Mouse (Mus musculus): ENCODE results near the gene Ptprk. TPM values are rescaled to one million over a fixed set of nuclear protein-coding genes. Genes with fewer than 3 reads are reported as not detected.

Gene Ptprk
- total RNA-seq, 1 experiment from 2014 or later = not detected

DNA sequence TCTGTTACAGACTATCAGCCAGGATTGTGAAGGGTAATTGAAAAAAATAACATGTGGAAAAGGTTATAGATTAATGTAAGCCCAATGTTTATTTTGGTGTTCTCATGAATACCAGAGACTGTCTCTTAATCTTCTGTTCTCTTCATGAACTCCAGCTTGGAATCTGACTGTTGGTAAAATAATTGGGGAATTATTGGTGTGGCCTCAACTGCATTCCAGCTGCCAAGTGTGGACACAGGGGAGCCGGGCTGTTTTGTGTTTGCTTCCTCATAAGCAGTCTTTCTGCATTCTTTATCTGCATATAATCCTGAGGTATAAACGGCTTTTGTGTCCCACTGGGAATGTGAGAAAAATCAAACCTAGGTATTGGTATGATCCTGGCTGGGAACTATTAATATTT is 29.3 kb downstream of the Ptprk start:
- ATAC-seq (replicated peaks; ENCODE audit: insufficient number of reproducible peaks, low FRiP score, low TSS enrichment, poor library complexity, severe bottlenecking) = no peak

DNA sequence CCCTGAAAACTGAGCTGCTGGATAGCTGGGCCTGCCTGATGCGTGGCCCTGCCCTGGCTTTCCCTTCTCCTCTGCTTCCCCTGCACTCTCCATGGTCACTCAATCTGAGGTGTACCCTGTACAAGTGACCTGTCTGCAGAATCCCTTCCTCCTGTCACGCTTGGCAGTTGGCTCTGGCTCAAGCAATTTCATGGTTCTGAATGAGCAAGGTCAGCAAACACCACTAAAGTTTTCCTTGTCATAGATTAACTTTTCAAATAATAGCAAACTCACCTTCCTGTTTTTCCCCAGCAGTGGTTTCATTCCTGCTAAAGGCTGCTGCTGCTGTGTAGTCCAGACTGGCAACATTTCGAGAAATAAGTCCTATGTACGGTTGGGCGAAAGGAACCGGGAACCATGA is 30.6 kb downstream of the Ptprk start:
- ATAC-seq (replicated peaks; ENCODE audit: insufficient number of reproducible peaks, low FRiP score, low TSS enrichment, poor library complexity, severe bottlenecking) = no peak

DNA sequence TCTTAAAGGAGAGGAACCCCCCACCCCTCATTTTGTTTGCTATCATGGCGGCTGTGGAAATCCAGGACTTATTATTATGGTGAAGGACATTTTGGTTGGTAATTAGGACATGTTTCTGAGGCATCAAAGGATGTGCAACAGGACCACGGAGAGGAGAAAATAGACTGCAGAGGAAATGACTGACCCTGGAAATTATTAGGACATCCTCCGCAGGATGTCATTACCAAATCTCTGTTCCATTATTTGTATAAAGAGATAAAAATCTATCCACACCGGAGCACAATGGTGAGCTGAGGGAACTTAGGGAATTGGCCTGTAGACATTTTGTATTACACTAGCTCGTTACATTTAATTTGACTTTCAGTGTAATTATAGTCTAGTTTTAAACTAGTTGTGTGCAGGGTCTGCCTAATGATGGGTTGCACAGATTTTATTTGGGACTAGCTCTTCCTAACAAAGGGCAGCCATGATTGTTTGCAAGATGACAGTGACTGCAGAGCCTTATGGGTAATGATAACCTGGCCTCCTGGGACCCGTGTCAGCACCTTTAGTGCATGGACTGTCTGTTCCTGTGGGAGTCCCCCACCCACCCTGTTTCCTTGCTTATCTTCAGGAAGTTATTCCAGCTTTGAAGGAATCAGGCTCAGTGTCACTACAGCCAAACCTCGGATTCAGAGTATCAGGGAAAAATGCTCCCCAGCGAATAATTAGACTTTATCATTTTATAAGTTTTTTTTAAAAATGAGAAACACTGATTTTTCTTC is 38.4 kb downstream of the Ptprk start:
- no peak for ATAC-seq (replicated peaks; ENCODE audit: insufficient number of reproducible peaks, low FRiP score, low TSS enrichment, poor library complexity, severe bottlenecking)

DNA sequence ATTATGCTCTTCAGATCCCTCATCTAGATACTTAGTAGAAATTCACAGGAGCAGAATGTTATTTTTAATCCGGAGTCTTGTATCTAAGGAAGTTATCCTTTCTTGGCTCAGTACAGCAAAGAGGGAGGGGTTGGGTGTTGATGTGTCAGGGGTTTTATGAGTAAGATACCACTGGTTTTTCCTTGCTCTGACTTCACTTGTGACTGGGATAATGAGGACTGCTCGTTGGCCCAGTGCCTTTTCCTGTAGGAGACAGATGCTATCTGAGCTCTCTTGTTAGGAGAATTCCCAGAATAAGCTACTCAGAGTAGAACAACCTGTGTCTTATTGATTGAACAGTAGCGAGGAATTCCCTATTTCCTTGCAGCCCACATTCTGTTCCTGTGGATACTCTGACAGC is 39.3 kb downstream of the Ptprk start:
- ATAC-seq (replicated peaks; ENCODE audit: insufficient number of reproducible peaks, low FRiP score, low TSS enrichment, poor library complexity, severe bottlenecking) = no peak

GRCm38 (mm10) chr10:28116982-28117381 is 42.4 kb downstream of the Ptprk start:
- no peak for ATAC-seq (replicated peaks; ENCODE audit: insufficient number of reproducible peaks, low FRiP score, low TSS enrichment, poor library complexity, severe bottlenecking)

DNA sequence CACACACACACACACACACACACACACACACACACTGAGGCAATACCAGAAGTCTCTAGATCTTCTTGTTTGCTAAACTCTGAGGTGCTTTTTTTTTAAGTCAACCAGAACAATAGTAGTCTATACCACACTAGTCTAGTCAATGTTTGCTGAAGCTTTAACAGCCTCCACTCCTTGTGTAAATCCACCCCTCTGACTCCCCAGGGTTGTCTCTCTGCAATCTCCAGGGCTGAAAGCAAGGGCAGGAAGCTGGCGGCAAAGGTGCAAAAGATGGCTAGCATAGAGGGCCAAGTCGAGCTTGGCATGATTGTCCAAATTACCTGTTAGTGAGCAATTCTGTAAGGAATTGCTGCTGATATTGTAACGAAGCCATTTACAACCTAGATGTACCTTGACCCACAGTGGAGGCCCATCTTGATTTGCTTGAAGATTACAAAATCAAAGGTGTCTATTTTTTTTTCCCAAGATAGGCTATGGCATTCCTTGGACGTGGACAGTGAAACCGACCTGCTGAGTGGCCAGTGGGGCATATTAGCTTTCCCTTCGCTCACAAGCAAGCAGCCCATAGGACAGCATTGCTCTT is 44.3 kb downstream of the Ptprk start:
- no peak for ATAC-seq (replicated peaks; ENCODE audit: insufficient number of reproducible peaks, low FRiP score, low TSS enrichment, poor library complexity, severe bottlenecking)

DNA sequence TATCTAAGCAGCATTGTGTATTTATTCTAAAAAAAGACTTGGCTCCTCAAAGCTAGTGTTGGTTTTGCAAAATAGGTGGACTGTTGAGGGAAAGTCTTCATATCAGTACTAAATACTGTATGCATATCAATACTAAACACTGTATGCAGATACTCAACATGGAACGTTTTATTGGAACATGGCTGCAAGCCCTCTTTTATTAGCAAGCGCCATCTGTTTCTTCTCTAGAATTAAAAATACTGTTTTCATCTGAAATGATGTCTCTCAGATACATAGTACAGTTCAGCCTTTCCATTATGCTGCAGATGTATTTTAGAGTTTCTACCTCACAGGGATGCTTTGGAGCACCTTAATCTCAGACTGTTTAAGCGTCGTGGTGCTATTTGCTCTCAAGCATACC is 49.3 kb downstream of the Ptprk start:
- no peak for ATAC-seq (replicated peaks; ENCODE audit: insufficient number of reproducible peaks, low FRiP score, low TSS enrichment, poor library complexity, severe bottlenecking)

DNA sequence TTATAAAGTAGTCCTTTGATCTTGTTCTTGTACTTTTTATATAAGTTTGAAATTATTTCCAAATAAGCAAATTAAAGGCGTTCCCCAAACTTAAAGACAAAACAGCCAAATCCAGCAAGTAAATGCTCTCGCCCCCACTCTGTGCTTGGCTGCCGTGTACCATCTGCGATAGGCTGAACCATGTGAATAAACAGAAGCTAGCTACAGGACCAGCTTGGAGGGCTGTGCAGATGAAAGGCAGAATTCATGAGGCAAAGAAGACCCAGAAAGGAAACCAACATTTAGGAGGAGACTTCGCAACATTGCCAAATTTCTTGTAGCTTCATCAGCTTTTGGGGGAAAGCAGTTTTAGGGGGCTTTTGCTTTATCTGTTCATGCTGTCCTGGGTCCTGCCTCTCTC is 53.4 kb downstream of the Ptprk start:
- no peak for ATAC-seq (replicated peaks; ENCODE audit: insufficient number of reproducible peaks, low FRiP score, low TSS enrichment, poor library complexity, severe bottlenecking)

DNA sequence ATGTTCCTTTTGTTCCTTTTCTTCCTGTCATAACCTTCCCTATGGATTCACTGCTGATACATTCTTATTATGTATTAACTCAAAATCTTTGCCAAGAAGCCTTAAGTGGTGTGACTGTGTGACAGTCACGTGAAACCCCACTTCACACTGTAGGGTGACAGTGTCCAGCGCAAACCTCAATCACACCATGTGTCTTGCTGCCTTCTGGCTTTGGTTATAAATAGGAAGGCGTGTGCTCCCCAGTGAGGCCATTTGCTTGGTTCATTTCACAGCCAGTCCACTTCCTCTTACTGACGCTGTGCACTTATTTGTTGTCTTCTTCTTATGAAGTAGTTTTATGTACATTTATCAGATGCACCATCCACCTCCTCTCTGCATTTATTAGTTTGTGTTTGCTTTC is 53.8 kb downstream of the Ptprk start:
- no peak for ATAC-seq (replicated peaks; ENCODE audit: insufficient number of reproducible peaks, low FRiP score, low TSS enrichment, poor library complexity, severe bottlenecking)

DNA sequence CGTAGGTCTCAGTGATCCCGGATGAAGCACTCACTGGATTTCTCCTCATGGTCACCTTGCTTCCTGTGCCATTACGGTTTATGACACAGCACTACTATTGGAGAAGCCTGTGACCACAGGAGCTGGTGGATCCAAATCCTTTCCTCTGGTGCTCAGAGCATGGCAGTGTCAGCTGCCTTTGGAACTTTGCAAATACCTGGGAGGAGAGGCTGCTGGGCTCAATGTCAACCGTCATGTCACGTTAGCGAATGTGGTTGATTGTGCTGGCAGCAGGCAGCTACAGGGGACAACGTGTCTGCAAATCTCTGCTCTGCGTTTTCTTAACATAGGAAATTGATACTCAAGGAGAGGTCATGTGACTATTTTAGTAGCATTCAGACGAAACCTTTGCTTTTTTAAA is 55.8 kb downstream of the Ptprk start:
- no peak for ATAC-seq (replicated peaks; ENCODE audit: insufficient number of reproducible peaks, low FRiP score, low TSS enrichment, poor library complexity, severe bottlenecking)

GRCm38 (mm10) chr10:28133770-28134169 is 59.1 kb downstream of the Ptprk start:
- ATAC-seq (replicated peaks; ENCODE audit: insufficient number of reproducible peaks, low FRiP score, low TSS enrichment, poor library complexity, severe bottlenecking) = no peak

DNA sequence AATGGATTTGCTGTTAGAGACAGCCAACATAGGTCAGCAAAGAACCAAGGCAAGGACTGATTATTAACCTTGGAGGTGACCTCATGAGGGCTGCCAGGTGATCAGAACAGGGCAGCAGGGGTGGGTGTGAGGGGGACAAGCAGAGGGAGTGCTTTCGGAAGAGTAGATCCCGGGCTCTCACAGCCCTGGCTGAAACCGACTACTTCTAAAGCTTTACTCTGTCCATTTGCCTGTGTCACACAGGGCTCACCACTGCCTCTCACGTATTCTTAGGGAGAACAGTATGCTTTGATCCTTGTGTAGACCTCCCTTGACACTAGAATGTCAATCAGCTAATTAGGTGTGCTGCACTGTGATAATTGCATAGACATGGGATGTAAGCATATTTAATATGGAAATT is 63.8 kb downstream of the Ptprk start:
- no peak for ATAC-seq (replicated peaks; ENCODE audit: insufficient number of reproducible peaks, low FRiP score, low TSS enrichment, poor library complexity, severe bottlenecking)

GRCm38 (mm10) chr10:28144459-28144858 is 69.8 kb downstream of the Ptprk start:
- no peak for ATAC-seq (replicated peaks; ENCODE audit: insufficient number of reproducible peaks, low FRiP score, low TSS enrichment, poor library complexity, severe bottlenecking)

- no peak for ATAC-seq (replicated peaks; ENCODE audit: insufficient number of reproducible peaks, low FRiP score, low TSS enrichment, poor library complexity, severe bottlenecking)
Measured at GRCm38 (mm10) chr10:28145326-28145725, 70.7 kb downstream of the Ptprk start.

- ATAC-seq (replicated peaks; ENCODE audit: insufficient number of reproducible peaks, low FRiP score, low TSS enrichment, poor library complexity, severe bottlenecking) = no peak
Measured at GRCm38 (mm10) chr10:28155688-28156685, 81.4 kb downstream of the Ptprk start.

DNA sequence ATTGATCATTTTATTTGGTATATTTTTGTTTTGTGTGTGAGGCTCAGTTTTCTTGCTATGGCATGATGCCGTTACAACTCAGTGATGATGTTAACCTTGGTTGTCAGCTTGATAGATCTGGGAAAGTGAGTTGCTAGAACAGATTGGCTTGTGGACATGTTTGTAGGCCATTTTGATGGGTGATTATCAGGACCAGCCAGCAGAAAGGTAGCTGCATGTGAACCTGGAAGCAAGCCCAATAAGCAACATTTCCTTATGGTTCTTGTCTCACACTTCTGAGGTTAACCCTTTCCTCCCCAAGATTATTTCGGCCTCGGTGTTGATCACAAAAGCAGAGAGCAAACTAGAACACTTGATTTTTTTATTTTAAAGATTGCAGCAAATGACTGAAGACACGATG is 85.1 kb downstream of the Ptprk start:
- no peak for ATAC-seq (replicated peaks; ENCODE audit: insufficient number of reproducible peaks, low FRiP score, low TSS enrichment, poor library complexity, severe bottlenecking)

DNA sequence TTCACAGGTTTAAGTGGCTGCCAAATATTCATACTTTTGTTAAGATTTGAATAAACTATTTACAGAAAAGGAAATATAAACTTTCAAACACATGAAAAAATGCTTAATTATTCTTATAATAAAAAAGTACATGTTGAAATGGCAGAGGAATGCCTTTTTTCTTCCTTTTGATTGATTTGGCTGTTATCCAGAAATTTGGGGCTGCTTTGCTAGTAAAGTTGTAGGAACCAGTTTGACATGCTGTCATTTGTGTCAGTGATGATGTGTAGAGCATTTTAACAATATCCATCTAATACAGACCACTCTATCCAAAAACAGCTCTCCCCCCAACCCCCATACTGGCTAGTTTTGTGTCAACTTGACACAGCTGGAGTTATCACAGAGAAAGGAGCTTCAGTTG is 86.7 kb downstream of the Ptprk start:
- no peak for ATAC-seq (replicated peaks; ENCODE audit: insufficient number of reproducible peaks, low FRiP score, low TSS enrichment, poor library complexity, severe bottlenecking)

DNA sequence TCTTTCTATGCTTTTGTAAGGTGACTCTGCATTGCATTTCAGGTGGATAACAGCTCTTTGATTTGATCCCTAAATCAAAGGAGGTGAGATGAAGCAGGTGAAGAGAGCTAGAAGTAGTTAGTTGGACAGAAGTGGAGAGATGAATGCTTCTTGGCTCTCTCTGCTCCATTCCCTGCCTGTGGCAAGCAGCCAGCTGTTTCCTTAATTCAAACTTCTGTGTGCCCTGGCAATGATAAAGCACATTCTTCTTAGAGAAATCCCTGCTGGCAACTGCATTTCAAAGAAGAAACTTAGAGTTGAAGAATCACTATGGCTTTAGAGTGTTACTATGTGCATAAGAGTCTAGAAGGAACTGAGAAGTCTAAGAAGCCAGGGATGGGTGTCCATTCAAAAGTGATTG is 89.6 kb downstream of the Ptprk start:
- no peak for ATAC-seq (replicated peaks; ENCODE audit: insufficient number of reproducible peaks, low FRiP score, low TSS enrichment, poor library complexity, severe bottlenecking)

GRCm38 (mm10) chr10:28164746-28165145 is 90.1 kb downstream of the Ptprk start:
- no peak for ATAC-seq (replicated peaks; ENCODE audit: insufficient number of reproducible peaks, low FRiP score, low TSS enrichment, poor library complexity, severe bottlenecking)

GRCm38 (mm10) chr10:28166610-28167009 is 92.0 kb downstream of the Ptprk start:
- ATAC-seq (replicated peaks; ENCODE audit: insufficient number of reproducible peaks, low FRiP score, low TSS enrichment, poor library complexity, severe bottlenecking) = no peak

Data from monocyte, adult 5-6 weeks (primary cell).